Mouse (Mus musculus): Measurements from ENCODE around the gene Nptx1.

- TF ChIP-seq CTCF (IDR thresholded peaks at IDR 0.05; ENCODE audit: low read depth) (no peak), EP300 (IDR thresholded peaks at IDR 0.05; ENCODE audit: low read depth) (no peak)
These were observed 39.6 kb upstream of the Nptx1 start for GRCm38 (mm10) chr11:119587112-119587511.
